Mouse (Mus musculus): Measurements from ENCODE around the gene Pgm2l1.

- TF ChIP-seq POLR2AphosphoS2 (IDR thresholded peaks at IDR 0.05; ENCODE audit: insufficient read length, low read depth) (no peak), POLR2A (IDR thresholded peaks at IDR 0.05; ENCODE audit: insufficient read length, low read depth) (no peak), USF1 (IDR thresholded peaks at IDR 0.05; ENCODE audit: low read depth) (no peak), MAX (IDR thresholded peaks at IDR 0.05; ENCODE audit: low read depth) (no peak), MYOD1 (IDR thresholded peaks at IDR 0.05; ENCODE audit: control insufficient read depth in 1 of 3, insufficient read length in 2 of 3, low read depth in 2 of 3) (no peak), E2F4 (IDR thresholded peaks at IDR 0.05; ENCODE audit: insufficient read depth) (no peak)
Measured at GRCm38 (mm10) chr7:100243007-100243406, 15.8 kb downstream of the Pgm2l1 start.

All from myocyte (in vitro differentiated cells).